Mouse (Mus musculus) Patski (cell line): ENCODE results near the gene Ccdc169. TPM values are rescaled to one million over a fixed set of nuclear protein-coding genes. Genes with fewer than 3 reads are reported as not detected.

ENCODE experiments used
- ATAC-seq: fragments of 100-300 bp; one replicate; pipeline ENCODE4 v1.8.0; 2021
- CTCF ChIA-PET: fragments of 350-600 bp; sonication (Branson Sonifier 250); formaldehyde crosslinking; loops from one replicate; lab custom pipeline; 2022; ENCODE audit warnings: inconsistent platforms; lab: Charles Lee
- POLR2A ChIA-PET: fragments of 350-600 bp; sonication (Branson Sonifier 250); formaldehyde crosslinking; loops from one replicate; lab custom pipeline; 2022; ENCODE audit warnings: antibody characterized with exemption, inconsistent platforms; lab: Charles Lee
- DNase-seq: peaks from one replicate; pipeline ENCODE4 v3.0.0-alpha.2; 2011; ENCODE audit warnings: low read depth, low spot score
- H3K27me3 ChIP-seq: fragments of 371-371 bp; one replicate; pipeline ENCODE4 v1.5.1; 2021
- CTCF ChIP-seq: fragments of 100-300 bp; IDR thresholded peaks from one replicate; pipeline ENCODE4 v1.5.1; 2021
- in situ Hi-C: fragments of 300-500 bp; cut with MboI; formaldehyde crosslinking; loops from 3 replicates; pipeline ENCODE4 v1.11.1; 2018; ENCODE audit warnings: low pct_unique_long_range_greater_than_20kb, mixed read lengths
- polyA plus RNA-seq: library from polyadenylated mRNA; unstranded; gene quantifications from one replicate; pipeline ENCODE4 v1.2.3, GENCODE M21; 2021

Ccdc169 gene
- polyA plus RNA-seq, 1 experiment from 2014 or later = 0.10 TPM

- no peak for TF ChIP-seq CTCF
- ATAC-seq = no peak
- CTCF ChIA-PET = interaction anchor here (0.9 to 3.4 kb wide), 5 partner anchors 13 to 54 kb away, joined by 3 to 28 read pairs (median 3); partner anchors contain the start of gene Spg20
- no peaks in the 10 kb centered on the region for H3K27me3 ChIP-seq
- in situ Hi-C loops = no loop called here
- no peak for DNase-seq
- POLR2A ChIA-PET = interaction anchor here (1.0 to 1.1 kb wide), 2 partner anchors 19 to 144 kb away, joined by 3 read pairs; no protein-coding TSS in a partner anchor
Observed at GRCm38 (mm10) chr3:55098990-55099389, 38.1 kb upstream of the Ccdc169 start.

DNA sequence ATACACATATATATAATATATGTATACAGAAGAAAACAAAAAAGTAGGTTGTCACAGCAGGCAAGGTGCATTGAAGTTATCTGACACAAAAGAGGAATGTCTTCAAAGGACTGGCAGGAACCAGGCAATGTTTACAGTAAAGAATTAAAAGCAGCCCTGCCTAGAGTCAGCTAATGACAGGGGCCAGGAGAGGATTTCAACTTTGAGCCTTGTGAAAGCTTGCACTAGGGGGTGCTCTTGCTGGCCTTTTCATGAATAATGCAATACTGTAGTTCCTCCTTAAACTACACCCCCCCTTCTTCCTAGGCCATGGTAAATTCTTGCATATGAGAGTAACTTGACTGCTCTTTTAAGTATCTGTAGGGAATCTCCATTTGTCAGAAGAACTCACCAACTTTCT, 36.0 kb upstream of the Ccdc169 start:
- DNase-seq (no peak), ATAC-seq (no peak)
- ChIA-PET CTCF (no interaction called here), POLR2A (no interaction called here)
- TF ChIP-seq CTCF = no peak
- H3K27me3 ChIP-seq = no peaks in the 10 kb centered on the region
- in situ Hi-C loops = no loop called here

GRCm38 (mm10) chr3:55105372-55106023, 31.6 kb upstream of the Ccdc169 start:
- ChIA-PET POLR2A (interaction anchor here (0.7 to 1.2 kb wide), 2 partner anchors 26 kb away, joined by 3 to 4 read pairs; no protein-coding TSS in a partner anchor), CTCF (interaction anchor here (0.8 to 3.1 kb wide), 7 partner anchors 8 to 175 kb away, joined by 3 to 12 read pairs (median 4); no protein-coding TSS in a partner anchor)
- H3K27me3 ChIP-seq = no peaks in the 10 kb centered on the region
- ATAC-seq (peak; percentile 98), DNase-seq (peak; percentile 87)
- in situ Hi-C loops = no loop called here
- no peak for TF ChIP-seq CTCF

DNA sequence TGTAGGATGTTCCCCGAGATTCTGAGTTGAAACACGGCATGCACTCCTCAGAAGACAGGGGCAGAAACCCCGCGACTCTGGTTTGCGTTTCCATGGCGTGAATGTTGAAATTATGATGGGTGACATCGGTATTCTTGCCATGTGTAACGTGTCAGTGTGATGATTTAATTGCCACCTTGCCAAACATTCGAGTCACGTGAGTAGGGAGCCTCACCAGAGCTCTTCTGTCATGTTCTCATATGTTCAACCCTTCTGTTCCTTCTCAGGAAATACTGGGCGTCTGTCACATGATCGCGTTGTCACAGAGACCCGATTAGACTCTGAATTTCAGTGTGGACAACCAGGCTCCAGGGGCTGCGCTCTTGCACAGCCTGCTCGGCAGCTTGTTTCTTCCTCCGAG, 31.1 kb upstream of the Ccdc169 start:
- ATAC-seq (no peak), DNase-seq (no peak)
- ChIA-PET CTCF (interaction anchor here (1.1 to 3.1 kb wide), 3 partner anchors 10 to 27 kb away, joined by 4 to 12 read pairs (median 7); no protein-coding TSS in a partner anchor), POLR2A (interaction anchor here (0.7 kb wide), 1 partner anchor 27 kb away, joined by 3 read pairs; no protein-coding TSS in a partner anchor)
- in situ Hi-C loops = no loop called here
- H3K27me3 ChIP-seq = no peaks in the 10 kb centered on the region
- TF ChIP-seq CTCF = no peak

DNA sequence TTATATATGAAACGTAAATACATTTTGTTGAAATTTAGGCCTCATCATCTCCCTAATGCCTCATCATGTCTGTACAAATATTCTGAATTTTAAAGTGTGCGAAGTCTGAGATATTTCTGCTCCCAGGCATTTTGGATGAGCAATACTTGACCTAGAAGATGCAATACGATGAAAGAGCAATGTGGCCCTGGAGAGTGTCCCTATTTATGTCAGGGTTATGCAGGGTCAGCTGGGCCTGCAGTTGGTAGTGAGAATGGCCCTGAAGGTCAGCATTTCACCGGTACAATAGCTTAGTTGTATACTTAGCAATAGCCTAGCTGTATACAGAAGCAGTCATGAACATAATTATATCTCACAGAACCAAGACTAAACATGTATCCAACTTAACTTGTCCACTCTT, 28.0 kb upstream of the Ccdc169 start:
- ATAC-seq = no peak
- CTCF ChIA-PET = interaction anchor here (0.9 to 1.6 kb wide), 2 partner anchors 20 to 29 kb away, joined by 3 to 13 read pairs; no protein-coding TSS in a partner anchor
- no peak for TF ChIP-seq CTCF
- no peak for DNase-seq
- in situ Hi-C loops = no loop called here
- POLR2A ChIA-PET = no interaction called here
- no peaks in the 10 kb centered on the region for H3K27me3 ChIP-seq

GRCm38 (mm10) chr3:55111935-55112709, 25.0 kb upstream of the Ccdc169 start, which contains the start of gene Spg20:
TSS of gene Spg20 (plus strand) at chr3:55112108.
- H3K27me3 ChIP-seq = no peaks in the 10 kb centered on the region
- in situ Hi-C loops = loop anchor here (5.0 kb wide), 1 partner anchor 35 kb away; no protein-coding TSS in a partner anchor
- TF ChIP-seq CTCF = no peak
- ChIA-PET CTCF (interaction anchor here (1.0 to 7.6 kb wide), 9 partner anchors 9 to 300 kb away, joined by 3 to 72 read pairs (median 5); no protein-coding TSS in a partner anchor), POLR2A (interaction anchor here (0.7 to 1.4 kb wide), 4 partner anchors 16 to 279 kb away, joined by 3 to 10 read pairs (median 4); no protein-coding TSS in a partner anchor)
- peak; percentile 78 for ATAC-seq
- DNase-seq = peak; percentile 75

- TF ChIP-seq CTCF = no peak
- no peaks in the 10 kb centered on the region for H3K27me3 ChIP-seq
- DNase-seq (no peak), ATAC-seq (peak; percentile 8)
- in situ Hi-C loops = loop anchor here (5.0 kb wide), 1 partner anchor 36 kb away; no protein-coding TSS in a partner anchor
- ChIA-PET POLR2A (interaction anchor here (0.7 to 1.4 kb wide), 3 partner anchors 17 to 33 kb away, joined by 3 to 10 read pairs (median 4); no protein-coding TSS in a partner anchor), CTCF (interaction anchor here (1.0 to 7.6 kb wide), 11 partner anchors 8 to 301 kb away, joined by 3 to 72 read pairs (median 5); no protein-coding TSS in a partner anchor)
Observed at GRCm38 (mm10) chr3:55112710-55113415, 24.3 kb upstream of the Ccdc169 start.

GRCm38 (mm10) chr3:55114313-55115065, 22.6 kb upstream of the Ccdc169 start:
- in situ Hi-C loops = loop anchor here (5.0 kb wide), 1 partner anchor 37 kb away; no protein-coding TSS in a partner anchor
- ChIA-PET CTCF (interaction anchor here (0.7 to 7.6 kb wide), 8 partner anchors 11 to 240 kb away, joined by 3 to 72 read pairs (median 4); no protein-coding TSS in a partner anchor), POLR2A (interaction anchor here (0.6 to 0.7 kb wide), 2 partner anchors 31 to 240 kb away, joined by 6 read pairs; no protein-coding TSS in a partner anchor)
- DNase-seq = peak; percentile 91
- peak; percentile 79 for ATAC-seq
- TF ChIP-seq CTCF = no peak
- no peaks in the 10 kb centered on the region for H3K27me3 ChIP-seq

GRCm38 (mm10) chr3:55115071-55115470, 22.1 kb upstream of the Ccdc169 start:
- no peak for ATAC-seq
- in situ Hi-C loops = no loop called here
- CTCF ChIA-PET = interaction anchor here (1.0 to 7.6 kb wide), 7 partner anchors 10 to 37 kb away, joined by 3 to 72 read pairs (median 4); no protein-coding TSS in a partner anchor
- POLR2A ChIA-PET = no interaction called here
- DNase-seq = no peak
- no peaks in the 10 kb centered on the region for H3K27me3 ChIP-seq
- no peak for TF ChIP-seq CTCF
